Mouse (Mus musculus) intestine, embryonic 15.5 days (tissue): ENCODE data around the gene Fbxo36. TPM values are rescaled to one million over a fixed set of nuclear protein-coding genes. Genes with fewer than 3 reads are reported as not detected.

ENCODE experiments used
- ATAC-seq: fragments of 200-750 bp; cut with Nextera tagmentation; 2 replicates; pipeline ENCODE4 v1.8.0; 2017; ENCODE audit warnings: moderate TSS enrichment, moderate library complexity
- H3K27ac ChIP-seq: fragments of 300-500 bp; sonication (generic); 2 replicates; pipeline ENCODE4 v1.5.1; 2015; ENCODE audit warnings: mild to moderate bottlenecking, inconsistent platforms
- H3K27me3 ChIP-seq: fragments of 300-500 bp; sonication (generic); replicated peaks from 2 replicates; pipeline ENCODE4 v1.6.1; 2015; ENCODE audit warnings: inconsistent platforms
- H3K36me3 ChIP-seq: fragments of 300-500 bp; sonication (generic); 2 replicates; pipeline ENCODE4 v1.6.1; 2015; ENCODE audit warnings: inconsistent platforms
- H3K4me1 ChIP-seq: fragments of 300-500 bp; sonication (generic); replicated peaks from 2 replicates; pipeline ENCODE4 v1.6.1; 2015; ENCODE audit warnings: inconsistent platforms
- H3K4me2 ChIP-seq: fragments of 300-500 bp; sonication (generic); replicated peaks from 2 replicates; pipeline ENCODE4 v1.6.1; 2015; ENCODE audit warnings: mild to moderate bottlenecking, inconsistent platforms
- H3K4me3 ChIP-seq: fragments of 300-500 bp; sonication (generic); replicated peaks from 2 replicates; pipeline ENCODE4 v1.5.1; 2015; ENCODE audit warnings: inconsistent platforms
- H3K9ac ChIP-seq: fragments of 300-500 bp; sonication (generic); 2 replicates; pipeline ENCODE4 v1.6.1; 2015; ENCODE audit warnings: inconsistent platforms
- H3K9me3 ChIP-seq: fragments of 300-500 bp; sonication (generic); 2 replicates; pipeline ENCODE4 v1.6.1; 2016; ENCODE audit warnings: inconsistent platforms
- WGBS: fragments of 180-500 bp; shearing (Covaris S2); methylation state at CpG from one replicate; pipeline ENCODE4 v1.1.7; 2015; 5-methylcytosine and 5-hydroxymethylcytosine counted together
- polyA plus RNA-seq: library from polyadenylated mRNA; unstranded; fragments of >200 nt; fragmentation: Nextera tagmentation; extraction: Ambion mirVana; gene quantifications from 2 replicates; pipeline ENCODE4 v1.2.1, GENCODE M21; 2015

Fbxo36 gene
- polyA plus RNA-seq, 1 experiment from 2014 or later = 12.3 TPM

- H3K4me3 ChIP-seq = no peak overlapping the region
- H3K36me3 ChIP-seq = no peaks in the 10 kb centered on the region
- no peak overlapping the region for H3K4me2 ChIP-seq
- no peak for ATAC-seq
- H3K4me1 ChIP-seq = no peaks in the 10 kb centered on the region
- H3K9ac ChIP-seq = no peak overlapping the region
- no peaks in the 10 kb centered on the region for H3K9me3 ChIP-seq
- 95% methylated on average over 11 of the region's 11 CpGs for WGBS
- H3K27ac ChIP-seq = no peak overlapping the region
- no peaks in the 10 kb centered on the region for H3K27me3 ChIP-seq
These were observed 72.9 kb downstream of the Fbxo36 start for GRCm38 (mm10) chr1:84912571-84912970.

- Histone ChIP-seq H3K9ac (no peak overlapping the region), H3K27ac (no peak overlapping the region), H3K36me3 (no peaks in the 10 kb centered on the region), H3K4me3 (no peak overlapping the region), H3K4me2 (no peak overlapping the region), H3K9me3 (no peaks in the 10 kb centered on the region), H3K4me1 (no peaks in the 10 kb centered on the region), H3K27me3 (no peaks in the 10 kb centered on the region)
- WGBS = 89% methylated on average over 4 of the region's 4 CpGs
- no peak for ATAC-seq
These were observed 75.4 kb downstream of the Fbxo36 start for GRCm38 (mm10) chr1:84915010-84915409.

GRCm38 (mm10) chr1:84918865-84919264 lies 79.2 kb downstream of the Fbxo36 start:
- ATAC-seq = no peak
- no peak overlapping the region for H3K9ac ChIP-seq
- WGBS = 83% methylated on average over 3 of the region's 3 CpGs
- no peaks in the 10 kb centered on the region for H3K36me3 ChIP-seq
- H3K27ac ChIP-seq = no peak overlapping the region
- H3K9me3 ChIP-seq = no peaks in the 10 kb centered on the region
- no peak overlapping the region for H3K4me3 ChIP-seq
- no peak overlapping the region for H3K4me2 ChIP-seq
- no peaks in the 10 kb centered on the region for H3K4me1 ChIP-seq
- H3K27me3 ChIP-seq = no peaks in the 10 kb centered on the region

- H3K27ac ChIP-seq = no peak overlapping the region
- no peak overlapping the region for H3K4me2 ChIP-seq
- no peaks in the 10 kb centered on the region for H3K27me3 ChIP-seq
- no peak overlapping the region for H3K4me3 ChIP-seq
- ATAC-seq = no peak
- no peaks in the 10 kb centered on the region for H3K36me3 ChIP-seq
- H3K9me3 ChIP-seq = no peaks in the 10 kb centered on the region
- no peaks in the 10 kb centered on the region for H3K4me1 ChIP-seq
- no peak overlapping the region for H3K9ac ChIP-seq
- 81% methylated on average over 2 of the region's 2 CpGs for WGBS
These were observed 83.8 kb downstream of the Fbxo36 start for GRCm38 (mm10) chr1:84923432-84923831.

GRCm38 (mm10) chr1:84924134-84924533 lies 84.5 kb downstream of the Fbxo36 start:
- Histone ChIP-seq H3K4me3 (no peak overlapping the region), H3K4me1 (no peaks in the 10 kb centered on the region), H3K9me3 (no peaks in the 10 kb centered on the region), H3K9ac (no peak overlapping the region), H3K4me2 (no peak overlapping the region), H3K27ac (no peak overlapping the region), H3K36me3 (no peaks in the 10 kb centered on the region), H3K27me3 (no peaks in the 10 kb centered on the region)
- no peak for ATAC-seq
- WGBS = 66% methylated on average over 6 of the region's 6 CpGs

- Histone ChIP-seq H3K4me2 (no peak overlapping the region), H3K4me1 (no peaks in the 10 kb centered on the region), H3K9me3 (no peaks in the 10 kb centered on the region), H3K27ac (no peak overlapping the region), H3K4me3 (no peak overlapping the region), H3K9ac (no peak overlapping the region), H3K36me3 (no peaks in the 10 kb centered on the region), H3K27me3 (no peaks in the 10 kb centered on the region)
- ATAC-seq = no peak
- WGBS = 74% methylated on average over 9 of the region's 9 CpGs
These were observed 86.0 kb downstream of the Fbxo36 start for GRCm38 (mm10) chr1:84925599-84925998.

GRCm38 (mm10) chr1:84933472-84934150 lies 94.0 kb downstream of the Fbxo36 start:
- peak overlapping the region; percentile 49 for H3K4me3 ChIP-seq
- no peaks in the 10 kb centered on the region for H3K9me3 ChIP-seq
- WGBS = 14% methylated on average over 22 of the region's 22 CpGs
- H3K4me1 ChIP-seq = 0 out of 2 replicates have a peak, but pooled peaks cover 9% of the 10 kb centered on the region
- peaks cover 21% of the 10 kb centered on the region for H3K27me3 ChIP-seq
- ATAC-seq = 0 out of 2 replicates have a peak, but pooled peaks have one; percentile 31
- no peak overlapping the region for H3K27ac ChIP-seq
- peak overlapping the region; percentile 95 for H3K4me2 ChIP-seq
- no peak overlapping the region for H3K9ac ChIP-seq
- no peaks in the 10 kb centered on the region for H3K36me3 ChIP-seq

GRCm38 (mm10) chr1:84934151-84934502 lies 94.5 kb downstream of the Fbxo36 start:
- H3K4me2 ChIP-seq = peak overlapping the region; percentile 95
- WGBS = under 1% methylated on average over 12 of the region's 12 CpGs
- no peaks in the 10 kb centered on the region for H3K9me3 ChIP-seq
- peak overlapping the region; percentile 32; the same call in 1 of the 2 replicates for H3K9ac ChIP-seq
- peak; percentile 10; the same call in 1 of the 2 replicates for ATAC-seq
- H3K36me3 ChIP-seq = no peaks in the 10 kb centered on the region
- peaks cover 21% of the 10 kb centered on the region for H3K27me3 ChIP-seq
- 0 out of 2 replicates have a peak, but pooled peaks cover 9% of the 10 kb centered on the region for H3K4me1 ChIP-seq
- H3K4me3 ChIP-seq = peak overlapping the region; percentile 49
- no peak overlapping the region for H3K27ac ChIP-seq

- H3K36me3 ChIP-seq = no peaks in the 10 kb centered on the region
- WGBS = under 1% methylated on average over 59 of the region's 59 CpGs
- peak within 1 kb of the TSS; percentile 32 for H3K9ac ChIP-seq
- peak within 1 kb of the TSS; percentile 49 for H3K4me3 ChIP-seq
- 0 out of 2 replicates have a peak, but pooled peaks cover 9% of the 10 kb centered on the region for H3K4me1 ChIP-seq
- H3K27ac ChIP-seq = no peak within 1 kb of the TSS
- H3K27me3 ChIP-seq = peaks cover 21% of the 10 kb centered on the region
- peak; percentile 78 for ATAC-seq
- H3K4me2 ChIP-seq = peak within 1 kb of the TSS; percentile 95
- H3K9me3 ChIP-seq = no peaks in the 10 kb centered on the region
These were observed 95.1 kb downstream of the Fbxo36 start, which contains the start of gene Slc16a14 for GRCm38 (mm10) chr1:84934503-84935333. TSS of gene Slc16a14 (minus strand) at chr1:84935134.

GRCm38 (mm10) chr1:84935668-84936067 lies 96.0 kb downstream of the Fbxo36 start:
- no peak overlapping the region for H3K4me3 ChIP-seq
- H3K27ac ChIP-seq = no peak overlapping the region
- no peaks in the 10 kb centered on the region for H3K36me3 ChIP-seq
- H3K9me3 ChIP-seq = no peaks in the 10 kb centered on the region
- H3K4me2 ChIP-seq = no peak overlapping the region
- H3K4me1 ChIP-seq = 0 out of 2 replicates have a peak, but pooled peaks cover 9% of the 10 kb centered on the region
- no peak overlapping the region for H3K9ac ChIP-seq
- WGBS = 67% methylated on average over 9 of the region's 9 CpGs
- no peak for ATAC-seq
- peaks cover 21% of the 10 kb centered on the region for H3K27me3 ChIP-seq

- no peak for ATAC-seq
- Histone ChIP-seq H3K9ac (no peak overlapping the region), H3K4me3 (no peak overlapping the region), H3K4me2 (no peak overlapping the region), H3K4me1 (0 out of 2 replicates have a peak, but pooled peaks cover 9% of the 10 kb centered on the region), H3K27me3 (peaks cover 21% of the 10 kb centered on the region), H3K36me3 (no peaks in the 10 kb centered on the region), H3K27ac (no peak overlapping the region), H3K9me3 (no peaks in the 10 kb centered on the region)
- WGBS = 85% methylated on average over 19 of the region's 19 CpGs
These were observed 97.3 kb downstream of the Fbxo36 start for GRCm38 (mm10) chr1:84936716-84937510.

- WGBS = 72% methylated on average over 4 of the region's 4 CpGs
- no peaks in the 10 kb centered on the region for H3K9me3 ChIP-seq
- 0 out of 2 replicates have a peak, but pooled peaks cover under 1% of the 10 kb centered on the region for H3K4me1 ChIP-seq
- no peaks in the 10 kb centered on the region for H3K36me3 ChIP-seq
- H3K4me2 ChIP-seq = no peak overlapping the region
- H3K27me3 ChIP-seq = peaks cover 12% of the 10 kb centered on the region
- ATAC-seq = no peak
- no peak overlapping the region for H3K27ac ChIP-seq
- H3K9ac ChIP-seq = no peak overlapping the region
- H3K4me3 ChIP-seq = no peak overlapping the region
These were observed 99.8 kb downstream of the Fbxo36 start for GRCm38 (mm10) chr1:84939466-84939865.
